ENCODE assay signal across 9 mouse cellular contexts in genomic region chr7:70576112-70576910, GRCm38 (mm10).
DNase-seq lines count a peak whose midpoint lies in the region; ATAC-seq lines count a peak whose summit lies in the region.
"Had no signal": no experiment of that assay in that cellular context is flagged by ENCODE, and none has a peak within 500 bp of the region (broad histone marks: within the 10 kb centered on the region; RNA-seq: fewer than 3 reads in every experiment).

No protein-coding gene starts in this region.

- H3K27ac ChIP-seq in forebrain, embryonic 14.5 days (ENCODE audit: low read depth, low read length): no peak overlapping the region
- no peak overlapping the region for H3K27ac ChIP-seq in forebrain, embryonic 10.5 days
- H3K27ac ChIP-seq in stomach, embryonic 16.5 days (ENCODE audit: low read length): no peak overlapping the region
- H3K27ac ChIP-seq: liver, embryonic 13.5 days had no signal

- no peak overlapping the region for H3K4me2 ChIP-seq in forebrain, embryonic 14.5 days (ENCODE audit: low read length)
- no peak overlapping the region for H3K4me2 ChIP-seq in stomach, embryonic 16.5 days (ENCODE audit: low read depth, low read length)
- H3K4me2 ChIP-seq: liver, embryonic 13.5 days had no signal

- peak; percentile 58 for DNase-seq in forebrain, embryonic 14.5 days (ENCODE audit: low spot score)
- DNase-seq in forebrain, embryonic 10.5 days (ENCODE audit: extremely low spot score, low spot score): no peak
- peak; percentile 27 for DNase-seq in thymus, postnatal 0 days (ENCODE audit: low spot score)
- no peak for DNase-seq in thymus, postnatal 10 days (ENCODE audit: low spot score in 2 of 2)
- peak; percentile 81 to 84 for DNase-seq in kidney, postnatal 36 days
- no peak for DNase-seq in spleen, postnatal 10 days (ENCODE audit: low spot score in 2 of 2)
- DNase-seq in spleen, adult 12 weeks (ENCODE audit: low spot score): no peak
- DNase-seq: liver, embryonic 13.5 days had no signal

- WGBS in forebrain, embryonic 14.5 days: 31% methylated on average over 15 of the region's 15 CpGs
- WGBS in forebrain, embryonic 10.5 days: 50% methylated on average over 15 of the region's 15 CpGs
- 33% methylated on average over 15 of the region's 15 CpGs for WGBS in stomach, embryonic 16.5 days

- no peaks in the 10 kb centered on the region for H3K27me3 ChIP-seq in forebrain, embryonic 14.5 days (replicated peaks; ENCODE audit: control insufficient read depth, insufficient read depth, low read length)
- H3K27me3 ChIP-seq in forebrain, embryonic 10.5 days (ENCODE audit: poor library complexity, severe bottlenecking): peaks cover 13% of the 10 kb centered on the region
- H3K27me3 ChIP-seq in stomach, embryonic 16.5 days (ENCODE audit: control insufficient read depth, insufficient read depth, low read length): no peaks in the 10 kb centered on the region
- H3K27me3 ChIP-seq: liver, embryonic 13.5 days had no signal

- H3K4me1 ChIP-seq in forebrain, embryonic 14.5 days (ENCODE audit: control insufficient read depth, insufficient read depth, low read length): peaks cover 3% of the 10 kb centered on the region
- peaks cover 14% of the 10 kb centered on the region for H3K4me1 ChIP-seq in forebrain, embryonic 10.5 days
- 0 out of 2 replicates have a peak, but pooled peaks cover 6% of the 10 kb centered on the region for H3K4me1 ChIP-seq in stomach, embryonic 16.5 days (ENCODE audit: control insufficient read depth, insufficient read depth, low read length)
- H3K4me1 ChIP-seq: liver, embryonic 13.5 days had no signal

- no peaks in the 10 kb centered on the region for H3K36me3 ChIP-seq in forebrain, embryonic 14.5 days (ENCODE audit: control insufficient read depth, insufficient read depth, low read length)
- H3K36me3 ChIP-seq in forebrain, embryonic 10.5 days (replicated peaks): no peaks in the 10 kb centered on the region
- no peaks in the 10 kb centered on the region for H3K36me3 ChIP-seq in stomach, embryonic 16.5 days (ENCODE audit: control insufficient read depth, insufficient read depth, low read length)
- H3K36me3 ChIP-seq: liver, embryonic 13.5 days had no signal

- no peak overlapping the region for H3K9ac ChIP-seq in forebrain, embryonic 14.5 days (ENCODE audit: low read length)
- no peak overlapping the region for H3K9ac ChIP-seq in stomach, embryonic 16.5 days (ENCODE audit: low read length)
- H3K9ac ChIP-seq: liver, embryonic 13.5 days had no signal

- no peak overlapping the region for H3K4me3 ChIP-seq in forebrain, embryonic 14.5 days (ENCODE audit: low read depth, low read length)
- H3K4me3 ChIP-seq in forebrain, embryonic 10.5 days: no peak overlapping the region
- H3K4me3 ChIP-seq in stomach, embryonic 16.5 days (replicated peaks; ENCODE audit: low read length): no peak overlapping the region
- H3K4me3 ChIP-seq: liver, embryonic 13.5 days had no signal

- 0 out of 2 replicates have a peak, but pooled peaks have one; percentile 58 for ATAC-seq in forebrain, embryonic 14.5 days
- peak; percentile 33; the same call in 1 of the 2 replicates for ATAC-seq in stomach, embryonic 16.5 days (ENCODE audit: insufficient read depth, low FRiP score)

- no peaks in the 10 kb centered on the region for H3K9me3 ChIP-seq in forebrain, embryonic 14.5 days (replicated peaks; ENCODE audit: control insufficient read depth, low read length)
- H3K9me3 ChIP-seq in forebrain, embryonic 10.5 days: no peaks in the 10 kb centered on the region
- no peaks in the 10 kb centered on the region for H3K9me3 ChIP-seq in stomach, embryonic 16.5 days (replicated peaks; ENCODE audit: control insufficient read depth, low read length)
- H3K9me3 ChIP-seq: liver, embryonic 13.5 days had no signal

Comparison
In these comparisons a context has a peak if more than half of its experiments do, and no peak if none do; other contexts are left out.
1. DNase-seq: peak in forebrain, embryonic 14.5 days (single experiment), thymus, postnatal 0 days (single experiment) and kidney, postnatal 36 days (2 of 2); none in forebrain, embryonic 10.5 days (single experiment), thymus, postnatal 10 days (0 of 2), spleen, postnatal 10 days (0 of 2) and spleen, adult 12 weeks (single experiment).